Mouse (Mus musculus) embryonic facial prominence, embryonic 10.5 days (tissue): ENCODE data around the gene Klf15. TPM values are rescaled to one million over a fixed set of nuclear protein-coding genes. Genes with fewer than 3 reads are reported as not detected.

Source experiments
- DNase-seq: peaks from one replicate; pipeline ENCODE4 v3.0.0-alpha.2; 2017; ENCODE audit warnings: low spot score
- H3K27ac ChIP-seq: fragments of 300-500 bp; sonication (generic); replicated peaks from 2 replicates; pipeline ENCODE4 v1.5.1; 2016; ENCODE audit warnings: mild to moderate bottlenecking
- H3K27me3 ChIP-seq: fragments of 300-500 bp; sonication (generic); replicated peaks from 2 replicates; pipeline ENCODE4 v1.6.1; 2016; ENCODE audit warnings: low read depth, mild to moderate bottlenecking; ENCODE audit not compliant: poor library complexity, severe bottlenecking
- H3K36me3 ChIP-seq: fragments of 300-500 bp; sonication (generic); replicated peaks from 2 replicates; pipeline ENCODE4 v1.6.1; 2016; ENCODE audit warnings: mild to moderate bottlenecking, moderate library complexity
- H3K4me1 ChIP-seq: fragments of 300-500 bp; sonication (generic); 2 replicates; pipeline ENCODE4 v1.6.1; 2016
- H3K4me3 ChIP-seq: fragments of 300-500 bp; sonication (generic); 2 replicates; pipeline ENCODE4 v1.5.1; 2016; ENCODE audit warnings: mild to moderate bottlenecking, moderate library complexity
- H3K9me3 ChIP-seq: fragments of 300-500 bp; sonication (generic); 2 replicates; pipeline ENCODE4 v1.6.1; 2016; ENCODE audit warnings: mild to moderate bottlenecking
- WGBS: fragments of 180-500 bp; shearing (Covaris S2); methylation state at CpG from one replicate; pipeline ENCODE4 v1.1.7; 2016; 5-methylcytosine and 5-hydroxymethylcytosine counted together
- polyA plus RNA-seq: library from polyadenylated mRNA; unstranded; fragments of >200 nt; fragmentation: Nextera tagmentation; extraction: Ambion mirVana; gene quantifications from 2 replicates; pipeline ENCODE4 v1.2.1, GENCODE M21; 2016

Klf15 gene
- polyA plus RNA-seq, 1 experiment from 2014 or later, result 6.4 TPM

DNA sequence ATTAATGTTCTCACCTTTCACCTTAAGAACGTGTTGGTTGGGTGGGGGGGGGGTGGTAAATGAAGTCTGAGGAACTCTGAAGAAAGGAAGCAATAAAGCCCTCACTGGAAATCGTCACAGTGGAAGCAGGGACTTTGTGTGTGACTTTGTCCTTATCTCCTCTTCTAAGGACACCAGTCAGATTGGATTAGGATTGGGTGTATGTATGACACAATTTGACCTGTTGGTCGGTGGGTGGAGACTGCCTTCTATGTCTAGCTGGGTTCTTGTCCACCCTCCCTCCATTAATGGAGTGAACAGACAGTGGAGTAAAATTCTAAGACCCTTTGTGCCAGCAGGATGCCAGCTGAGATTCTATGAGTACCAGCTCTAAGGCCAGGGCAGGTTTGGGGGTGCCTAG lies 21.9 kb downstream of the Klf15 start:
- Histone ChIP-seq H3K4me1 (peaks cover 8% of the 10 kb centered on the region; the same call in 1 of the 2 replicates), H3K36me3 (no peaks in the 10 kb centered on the region), H3K9me3 (no peaks in the 10 kb centered on the region), H3K4me3 (no peak overlapping the region), H3K27me3 (no peaks in the 10 kb centered on the region), H3K27ac (no peak overlapping the region)
- DNase-seq, result no peak
- WGBS, result 66% methylated on average over 3 of the region's 3 CpGs

- Histone ChIP-seq H3K4me1 (peaks cover 8% of the 10 kb centered on the region; the same call in 1 of the 2 replicates), H3K27ac (no peak overlapping the region), H3K4me3 (no peak overlapping the region), H3K36me3 (no peaks in the 10 kb centered on the region), H3K27me3 (no peaks in the 10 kb centered on the region), H3K9me3 (no peaks in the 10 kb centered on the region)
- WGBS, result 87% methylated on average over 5 of the region's 5 CpGs
- DNase-seq, result no peak
Measured at GRCm38 (mm10) chr6:90484876-90485275, 22.5 kb downstream of the Klf15 start.

DNA sequence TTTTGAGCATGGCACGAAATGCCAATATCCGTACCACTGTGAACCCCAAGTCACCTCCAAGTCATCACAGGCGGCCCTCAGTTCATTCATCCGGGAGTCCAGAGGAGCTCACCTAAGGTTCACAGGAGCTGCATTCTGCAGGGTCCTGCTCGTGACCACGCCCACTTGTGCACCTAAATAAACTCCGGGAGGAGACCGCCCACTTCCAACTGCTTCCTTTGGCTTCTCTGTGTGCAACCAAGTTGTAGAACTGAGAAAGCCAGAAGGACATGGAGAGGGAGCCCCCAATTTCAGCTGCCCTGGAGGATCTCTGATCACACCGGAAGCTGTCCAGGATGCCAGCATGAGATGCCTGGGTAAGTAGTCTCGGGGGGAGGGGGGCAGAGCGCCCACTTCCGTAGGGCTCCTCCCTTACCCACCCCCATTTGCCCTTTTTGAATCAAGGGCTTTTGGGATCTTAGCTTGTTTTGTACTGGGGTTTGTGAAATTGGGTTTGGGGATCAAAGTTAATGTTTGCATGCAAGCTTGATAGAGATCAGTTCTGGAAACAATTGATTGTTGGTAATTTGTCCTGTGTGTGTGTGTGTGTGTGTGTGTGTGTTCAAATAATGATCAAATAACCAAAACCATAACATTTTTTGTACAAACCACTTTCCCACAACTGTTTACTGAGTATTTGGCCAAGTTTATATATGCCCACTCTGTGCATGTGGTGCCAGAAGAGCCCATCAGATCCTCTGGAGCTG lies 24.0 kb downstream of the Klf15 start, which contains the start of gene Aldh1l1:
TSS of gene Aldh1l1 (plus strand) at position 252 of the 746 bp plus-strand sequence.
- Histone ChIP-seq H3K4me1 (peaks cover 6% of the 10 kb centered on the region; the same call in 1 of the 2 replicates), H3K27ac (no peak within 1 kb of the TSS), H3K36me3 (no peaks in the 10 kb centered on the region), H3K27me3 (no peaks in the 10 kb centered on the region), H3K4me3 (no peak within 1 kb of the TSS), H3K9me3 (no peaks in the 10 kb centered on the region)
- WGBS, result 78% methylated on average over 12 of the region's 12 CpGs
- DNase-seq, result no peak

- no peaks in the 10 kb centered on the region for H3K36me3 ChIP-seq
- no peak for DNase-seq
- no peak overlapping the region for H3K4me3 ChIP-seq
- H3K9me3 ChIP-seq, result no peaks in the 10 kb centered on the region
- 89% methylated on average over 1 of the region's 1 CpGs for WGBS
- H3K27me3 ChIP-seq, result no peaks in the 10 kb centered on the region
- peaks cover 6% of the 10 kb centered on the region; the same call in 1 of the 2 replicates for H3K4me1 ChIP-seq
- no peak overlapping the region for H3K27ac ChIP-seq
Measured at GRCm38 (mm10) chr6:90487531-90487930, 25.2 kb downstream of the Klf15 start.

DNA sequence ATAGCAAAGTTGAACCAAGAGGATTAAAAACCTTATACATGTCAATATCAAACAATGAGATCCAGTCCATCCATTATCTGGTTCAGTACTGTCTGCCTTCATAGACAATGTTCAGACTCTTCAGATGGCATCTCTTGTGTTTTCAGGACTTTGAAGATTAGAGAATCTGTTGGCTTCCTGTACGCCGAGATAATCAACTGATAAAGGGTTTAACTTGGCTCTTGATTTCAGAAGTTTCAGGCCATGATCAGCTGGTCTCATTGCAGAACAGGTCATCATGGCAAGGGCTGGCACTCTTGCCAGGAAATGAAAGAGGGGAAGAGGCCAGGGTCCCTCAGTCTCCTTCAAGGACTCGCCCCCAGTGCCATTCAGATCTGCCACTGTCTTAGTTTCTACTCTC lies 27.2 kb downstream of the Klf15 start:
- Histone ChIP-seq H3K27me3 (no peaks in the 10 kb centered on the region), H3K4me3 (no peak overlapping the region), H3K4me1 (peaks cover 6% of the 10 kb centered on the region; the same call in 1 of the 2 replicates), H3K27ac (no peak overlapping the region), H3K9me3 (no peaks in the 10 kb centered on the region), H3K36me3 (no peaks in the 10 kb centered on the region)
- WGBS, result 93% methylated on average over 3 of the region's 3 CpGs
- DNase-seq, result no peak

GRCm38 (mm10) chr6:90490976-90491375 lies 28.6 kb downstream of the Klf15 start:
- WGBS, result 77% methylated on average over 2 of the region's 2 CpGs
- H3K27me3 ChIP-seq, result no peaks in the 10 kb centered on the region
- H3K4me3 ChIP-seq, result no peak overlapping the region
- H3K36me3 ChIP-seq, result no peaks in the 10 kb centered on the region
- H3K27ac ChIP-seq, result no peak overlapping the region
- peaks cover 12% of the 10 kb centered on the region for H3K4me1 ChIP-seq
- H3K9me3 ChIP-seq, result no peaks in the 10 kb centered on the region
- no peak for DNase-seq

DNA sequence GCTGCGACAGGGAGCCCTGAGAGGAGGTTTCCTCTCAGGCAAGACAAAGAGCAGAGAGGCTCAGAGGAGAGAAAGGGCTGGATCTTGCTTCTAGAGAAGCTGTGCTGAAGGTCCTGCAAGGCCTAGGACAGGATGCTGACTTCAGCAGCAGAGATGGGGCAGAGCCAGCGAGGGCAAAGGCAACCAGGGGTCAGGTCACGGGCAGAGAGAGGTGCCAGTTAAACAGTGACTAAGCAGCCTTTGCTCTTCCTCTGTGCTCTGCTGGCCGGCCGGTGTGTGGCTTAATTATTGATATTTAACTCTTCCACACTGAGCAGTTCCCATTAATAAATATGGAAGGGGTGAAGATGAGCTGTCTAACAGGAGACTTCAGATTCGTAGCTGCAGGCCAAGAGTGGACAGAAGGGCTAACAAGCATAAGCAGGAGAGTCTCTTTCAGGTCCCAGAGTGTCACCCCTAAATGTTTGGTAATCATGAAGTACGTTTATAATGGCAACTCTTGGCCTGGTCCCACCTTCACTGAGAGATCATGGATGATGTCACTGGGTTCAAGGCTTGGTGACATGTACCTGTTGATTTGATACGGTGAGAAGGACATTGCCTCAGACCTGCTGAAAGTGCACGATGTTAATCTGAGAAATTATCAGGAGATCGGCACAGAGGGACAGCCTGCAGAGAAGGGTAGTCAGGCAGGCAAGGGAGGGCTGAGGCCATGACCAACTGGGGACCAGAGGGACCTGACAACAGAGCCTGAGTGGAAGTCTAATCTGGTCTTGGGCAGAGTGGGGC lies 29.8 kb downstream of the Klf15 start:
- Histone ChIP-seq H3K27me3 (no peaks in the 10 kb centered on the region), H3K4me3 (no peak overlapping the region), H3K36me3 (no peaks in the 10 kb centered on the region), H3K4me1 (peaks cover 9% of the 10 kb centered on the region), H3K27ac (no peak overlapping the region), H3K9me3 (no peaks in the 10 kb centered on the region)
- 83% methylated on average over 10 of the region's 10 CpGs for WGBS
- DNase-seq, result no peak

- H3K9me3 ChIP-seq, result no peaks in the 10 kb centered on the region
- no peaks in the 10 kb centered on the region for H3K36me3 ChIP-seq
- H3K4me3 ChIP-seq, result no peak overlapping the region
- DNase-seq, result no peak
- 83% methylated on average over 3 of the region's 3 CpGs for WGBS
- H3K27me3 ChIP-seq, result no peaks in the 10 kb centered on the region
- H3K27ac ChIP-seq, result no peak overlapping the region
- H3K4me1 ChIP-seq, result peaks cover 9% of the 10 kb centered on the region
Measured at GRCm38 (mm10) chr6:90494155-90494554, 31.8 kb downstream of the Klf15 start.

DNA sequence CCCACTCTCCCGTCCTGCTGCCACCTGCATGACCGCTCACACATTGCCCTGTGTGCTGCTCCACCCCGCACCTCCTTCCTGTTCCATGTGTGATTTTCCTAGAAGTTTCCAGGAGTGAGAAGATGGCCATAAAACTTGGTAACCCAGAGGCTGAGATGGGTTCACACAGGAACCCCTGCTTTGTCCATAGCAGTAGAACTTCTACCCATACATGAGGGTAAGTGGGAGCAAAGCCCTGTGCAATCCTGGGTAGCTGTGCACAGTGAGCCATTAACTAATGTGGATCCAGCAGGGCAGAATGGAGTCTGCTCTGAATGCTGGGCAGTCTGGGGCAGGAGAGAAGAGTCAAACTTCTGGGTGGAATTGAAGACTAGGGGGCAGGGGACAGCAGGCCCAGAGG lies 32.2 kb downstream of the Klf15 start:
- Histone ChIP-seq H3K4me1 (peaks cover 13% of the 10 kb centered on the region), H3K9me3 (no peaks in the 10 kb centered on the region), H3K27ac (no peak overlapping the region), H3K27me3 (no peaks in the 10 kb centered on the region), H3K4me3 (no peak overlapping the region), H3K36me3 (no peaks in the 10 kb centered on the region)
- 88% methylated on average over 3 of the region's 3 CpGs for WGBS
- no peak for DNase-seq

GRCm38 (mm10) chr6:90495282-90495912 lies 33.0 kb downstream of the Klf15 start:
- H3K27me3 ChIP-seq, result no peaks in the 10 kb centered on the region
- peaks cover 18% of the 10 kb centered on the region for H3K4me1 ChIP-seq
- DNase-seq, result no peak
- no peaks in the 10 kb centered on the region for H3K36me3 ChIP-seq
- peak overlapping the region; percentile 36; the same call in 1 of the 2 replicates for H3K27ac ChIP-seq
- WGBS, result 44% methylated on average over 6 of the region's 7 CpGs
- no peak overlapping the region for H3K4me3 ChIP-seq
- no peaks in the 10 kb centered on the region for H3K9me3 ChIP-seq

GRCm38 (mm10) chr6:90496217-90496616 lies 33.8 kb downstream of the Klf15 start:
- H3K4me3 ChIP-seq, result no peak overlapping the region
- H3K27ac ChIP-seq, result no peak overlapping the region
- H3K27me3 ChIP-seq, result no peaks in the 10 kb centered on the region
- DNase-seq, result no peak
- WGBS, result 57% methylated on average over 3 of the region's 3 CpGs
- H3K4me1 ChIP-seq, result peaks cover 18% of the 10 kb centered on the region
- no peaks in the 10 kb centered on the region for H3K36me3 ChIP-seq
- no peaks in the 10 kb centered on the region for H3K9me3 ChIP-seq

DNA sequence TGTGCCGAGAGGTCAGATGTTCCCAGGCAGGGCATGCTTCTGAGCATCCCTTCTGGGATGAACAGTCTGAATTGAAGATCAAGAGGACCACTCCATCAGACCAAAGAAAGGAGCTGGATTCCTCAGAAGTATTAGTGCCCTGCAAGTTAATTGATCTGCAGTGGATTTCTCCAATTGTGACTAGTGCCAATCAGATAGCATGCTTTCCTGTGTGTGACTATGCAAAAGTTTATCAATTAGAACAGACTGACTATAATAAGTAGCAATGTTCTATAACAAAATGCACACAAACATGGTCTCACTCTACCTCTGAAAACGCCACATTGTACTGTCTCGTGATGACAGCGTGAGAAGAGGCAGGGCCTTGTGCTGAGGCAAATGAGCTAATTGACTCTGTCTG lies 37.1 kb downstream of the Klf15 start:
- Histone ChIP-seq H3K27ac (no peak overlapping the region), H3K9me3 (no peaks in the 10 kb centered on the region), H3K27me3 (no peaks in the 10 kb centered on the region), H3K36me3 (no peaks in the 10 kb centered on the region), H3K4me1 (peaks cover 22% of the 10 kb centered on the region), H3K4me3 (no peak overlapping the region)
- WGBS, result 51% methylated on average over 4 of the region's 4 CpGs
- DNase-seq, result no peak
